Mouse (Mus musculus) forebrain, embryonic 12.5 days (tissue): ENCODE data around the gene Slc1a6. TPM values are rescaled to one million over a fixed set of nuclear protein-coding genes. Genes with fewer than 3 reads are reported as not detected.
A peak's percentile ranks its signal among the peaks of the same experiment; 100 is the strongest.
"Not testable (repeated sequence)": the region's sequence is repeated elsewhere in the genome, so short reads cannot be mapped to it uniquely, and the experiment has no call there.

Experiments
- ATAC-seq: fragments of 200-750 bp; cut with Nextera tagmentation; 2 replicates; pipeline ENCODE4 v1.8.0; 2017; ENCODE audit warnings: moderate TSS enrichment; ENCODE audit not compliant: low FRiP score
- H3K27ac ChIP-seq: fragments of 300-500 bp; sonication (generic); 2 replicates; pipeline ENCODE4 v1.5.1; 2016; ENCODE audit warnings: mild to moderate bottlenecking
- H3K27me3 ChIP-seq: fragments of 300-500 bp; sonication (generic); 2 replicates; pipeline ENCODE4 v1.6.1; 2016; ENCODE audit warnings: mild to moderate bottlenecking
- H3K36me3 ChIP-seq: fragments of 300-500 bp; sonication (generic); replicated peaks from 2 replicates; pipeline ENCODE4 v1.6.1; 2016; ENCODE audit warnings: mild to moderate bottlenecking
- H3K4me1 ChIP-seq: fragments of 300-500 bp; sonication (generic); 2 replicates; pipeline ENCODE4 v1.6.1; 2016
- H3K4me2 ChIP-seq: fragments of 300-500 bp; sonication (generic); 2 replicates; pipeline ENCODE4 v1.6.1; 2016; ENCODE audit warnings: mild to moderate bottlenecking, moderate library complexity
- H3K4me3 ChIP-seq: fragments of 300-500 bp; sonication (generic); replicated peaks from 2 replicates; pipeline ENCODE4 v1.5.1; 2016; ENCODE audit warnings: mild to moderate bottlenecking
- H3K9ac ChIP-seq: fragments of 300-500 bp; sonication (generic); 2 replicates; pipeline ENCODE4 v1.6.1; 2016; ENCODE audit warnings: mild to moderate bottlenecking
- H3K9me3 ChIP-seq: fragments of 300-500 bp; sonication (generic); 2 replicates; pipeline ENCODE4 v1.6.1; 2016
- WGBS: fragments of 180-500 bp; shearing (Covaris S2); methylation state at CpG from one replicate; pipeline ENCODE4 v1.1.7; 2016; 5-methylcytosine and 5-hydroxymethylcytosine counted together
- polyA plus RNA-seq: library from polyadenylated mRNA; unstranded; fragments of >200 nt; fragmentation: Nextera tagmentation; extraction: Ambion mirVana; gene quantifications from 2 replicates; pipeline ENCODE4 v1.2.1, GENCODE M21; 2016

Slc1a6 gene
- polyA plus RNA-seq, 1 experiment from 2014 or later: 1.7 TPM

- 64% methylated on average over 9 of the region's 9 CpGs for WGBS
- ATAC-seq: 0 out of 2 replicates have a peak, but pooled peaks have one; percentile 2
- Histone ChIP-seq H3K27ac (no peak overlapping the region), H3K9ac (peak overlapping the region; percentile 78; the same call in 1 of the 2 replicates), H3K4me1 (peaks cover 13% of the 10 kb centered on the region), H3K9me3 (no peaks in the 10 kb centered on the region), H3K27me3 (no peaks in the 10 kb centered on the region), H3K4me3 (peak overlapping the region; percentile 67), H3K36me3 (no peaks in the 10 kb centered on the region), H3K4me2 (peak overlapping the region; percentile 98)
These were observed 769 bp upstream of the Slc1a6 start for GRCm38 (mm10) chr10:78779527-78779926.

DNA sequence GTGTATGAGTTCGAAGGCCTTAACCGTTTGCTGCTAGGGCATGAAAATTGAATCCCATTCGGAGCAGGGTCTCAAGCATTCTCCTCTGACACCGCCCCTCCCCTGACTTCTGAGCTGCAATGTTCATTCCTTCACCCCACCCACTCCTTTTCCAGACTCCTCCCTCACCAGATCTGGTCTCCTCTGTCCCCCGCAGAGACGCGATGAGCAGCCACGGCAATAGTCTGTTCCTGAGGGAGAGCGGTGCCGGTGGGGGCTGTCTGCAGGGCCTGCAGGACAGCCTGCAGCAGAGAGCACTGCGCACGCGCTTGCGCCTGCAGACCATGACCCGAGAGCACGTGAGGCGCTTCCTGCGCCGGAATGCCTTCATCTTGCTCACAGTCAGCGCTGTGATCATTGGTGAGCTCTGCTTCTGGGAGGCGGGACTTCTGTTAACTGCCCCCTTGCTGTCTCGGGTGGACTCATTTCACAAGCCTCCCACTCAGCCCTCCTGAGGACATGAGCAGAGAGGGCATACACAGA, 7.3 kb downstream of the Slc1a6 start:
- Histone ChIP-seq H3K4me1 (peaks cover 4% of the 10 kb centered on the region; the same call in 1 of the 2 replicates), H3K36me3 (no peaks in the 10 kb centered on the region), H3K9me3 (no peaks in the 10 kb centered on the region), H3K27me3 (no peaks in the 10 kb centered on the region), H3K4me3 (peak overlapping the region; percentile 38), H3K4me2 (peak overlapping the region; percentile 55), H3K9ac (peak overlapping the region; percentile 55), H3K27ac (peak overlapping the region; percentile 48; the same call in 1 of the 2 replicates)
- ATAC-seq: peak; percentile 94
- WGBS: 4% methylated on average over 22 of the region's 22 CpGs

DNA sequence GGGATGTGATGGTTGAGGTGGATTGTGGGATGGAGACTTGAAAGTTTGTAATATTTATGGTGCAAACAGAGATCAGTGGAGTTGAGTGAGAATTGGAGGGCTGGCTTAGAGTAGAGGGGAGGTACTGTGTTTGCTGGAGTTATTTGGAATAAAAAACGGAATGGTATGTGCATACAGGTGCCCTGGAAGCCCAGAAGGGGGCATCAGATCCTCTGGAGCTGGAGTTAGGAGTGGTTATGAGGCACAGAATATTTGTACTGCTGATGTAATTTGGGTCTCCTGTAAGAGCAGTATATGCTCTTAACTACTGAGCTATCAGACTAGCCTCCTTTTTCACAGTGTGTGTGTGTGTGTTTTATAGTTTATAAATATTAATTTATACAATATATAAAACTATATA, 10.3 kb downstream of the Slc1a6 start:
- Histone ChIP-seq H3K9me3 (no peaks in the 10 kb centered on the region), H3K4me1 (peaks cover 4% of the 10 kb centered on the region; the same call in 1 of the 2 replicates), H3K4me3 (no peak overlapping the region), H3K4me2 (no peak overlapping the region), H3K27me3 (no peaks in the 10 kb centered on the region), H3K9ac (no peak overlapping the region), H3K27ac (no peak overlapping the region), H3K36me3 (no peaks in the 10 kb centered on the region)
- no peak for ATAC-seq
- 28% methylated on average over 1 of the region's 1 CpGs for WGBS

DNA sequence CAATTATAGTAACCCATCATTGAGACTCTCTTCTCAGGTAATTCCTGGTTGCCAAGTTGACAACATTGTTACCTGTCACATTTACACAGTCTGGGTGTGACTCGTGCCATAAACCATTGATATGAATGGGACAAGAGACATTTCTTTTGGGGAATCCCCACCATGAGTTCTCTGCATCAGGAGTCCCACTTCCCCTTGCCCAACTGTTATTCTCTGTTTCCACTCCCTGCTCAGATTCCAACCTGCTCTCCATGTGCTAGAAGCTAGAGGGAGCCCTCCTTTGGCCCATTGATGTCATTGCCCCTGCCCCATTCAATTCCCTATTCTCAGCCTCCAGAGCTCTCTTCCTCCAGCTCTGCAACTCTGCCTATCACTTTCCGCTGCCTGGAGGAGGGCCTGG, 21.2 kb downstream of the Slc1a6 start:
- H3K27ac ChIP-seq: no peak overlapping the region
- WGBS: 79% methylated on average over 2 of the region's 2 CpGs

GRCm38 (mm10) chr10:78812358-78813060, 32.2 kb downstream of the Slc1a6 start:
- Histone ChIP-seq H3K4me3 (no peak overlapping the region), H3K27me3 (no peaks in the 10 kb centered on the region), H3K4me2 (no peak overlapping the region), H3K9me3 (no peaks in the 10 kb centered on the region), H3K4me1 (peaks cover 3% of the 10 kb centered on the region; the same call in 1 of the 2 replicates), H3K9ac (no peak overlapping the region), H3K36me3 (no peaks in the 10 kb centered on the region), H3K27ac (no peak overlapping the region)
- peak; percentile 86; the same call in 1 of the 2 replicates for ATAC-seq
- WGBS: 59% methylated on average over 6 of the region's 6 CpGs

More for the DNA sequence above, 21.2 kb downstream of the Slc1a6 start:
- ATAC-seq: no peak
- no peaks in the 10 kb centered on the region for H3K4me1 ChIP-seq
- no peaks in the 10 kb centered on the region for H3K27me3 ChIP-seq
- no peaks in the 10 kb centered on the region for H3K9me3 ChIP-seq
- H3K4me3 ChIP-seq: no peak overlapping the region
- H3K4me2 ChIP-seq: no peak overlapping the region
- H3K9ac ChIP-seq: no peak overlapping the region
- no peaks in the 10 kb centered on the region for H3K36me3 ChIP-seq

GRCm38 (mm10) chr10:78840456-78840855, 60.2 kb downstream of the Slc1a6 start:
- not testable (repeated sequence) for H3K9me3 ChIP-seq, H3K9ac ChIP-seq, ATAC-seq, H3K36me3 ChIP-seq, H3K27me3 ChIP-seq, H3K4me1 ChIP-seq, H3K4me3 ChIP-seq, H3K4me2 ChIP-seq, H3K27ac ChIP-seq
- WGBS: 92% methylated on average over 12 of the region's 12 CpGs

DNA sequence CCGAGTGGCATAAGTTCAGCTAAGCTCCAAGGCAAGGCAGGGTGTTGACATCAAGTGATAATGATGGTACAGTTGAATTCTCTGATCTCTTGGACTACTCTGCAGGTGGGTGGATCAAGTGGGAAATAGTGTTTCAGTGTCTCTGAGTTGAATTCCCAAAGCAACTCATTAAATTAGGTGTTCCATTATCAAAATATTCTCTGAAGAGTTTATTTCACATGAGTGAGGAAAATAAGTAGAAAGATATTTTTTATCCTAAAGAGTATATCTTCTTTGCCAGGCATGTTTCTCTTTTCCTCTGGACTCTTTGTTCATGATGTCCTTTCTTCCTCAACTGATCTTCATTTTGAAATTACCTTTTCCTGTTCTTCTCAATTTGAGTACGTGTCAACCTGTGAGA, 71.8 kb downstream of the Slc1a6 start, which contains the start of gene Olfr1356:
Gene Olfr1356 (minus strand): TSS at position 101 of the 400 bp plus-strand sequence.
- no peaks in the 10 kb centered on the region for H3K4me1 ChIP-seq
- H3K4me3 ChIP-seq: no peak within 1 kb of the TSS
- 75% methylated on average over 2 of the region's 2 CpGs for WGBS
- H3K9me3 ChIP-seq: no peaks in the 10 kb centered on the region
- no peaks in the 10 kb centered on the region for H3K36me3 ChIP-seq
- no peak within 1 kb of the TSS for H3K9ac ChIP-seq
- ATAC-seq: no peak
- no peaks in the 10 kb centered on the region for H3K27me3 ChIP-seq
- H3K4me2 ChIP-seq: no peak within 1 kb of the TSS
- no peak within 1 kb of the TSS for H3K27ac ChIP-seq

Other genes starting within 250 kb of the Slc1a6 start
- 39.0 and 39.3 TPM in 2 replicates for gene Ilvbl, start 206.2 kb upstream of the Slc1a6 start, polyA plus RNA-seq
- gene Syde1, start 188.5 kb upstream of the Slc1a6 start, polyA plus RNA-seq: 8.3 and 8.5 TPM in 2 replicates
- not detected in 2 replicates for gene Olfr1357, start 162.4 kb upstream of the Slc1a6 start, polyA plus RNA-seq
- gene Casp14, start 62.2 kb upstream of the Slc1a6 start, polyA plus RNA-seq: not detected in 2 replicates
- 0.13 and 0.44 TPM in 2 replicates for gene Ccdc105, start 27.4 kb upstream of the Slc1a6 start, polyA plus RNA-seq
- gene Olfr1356, start 71.7 kb downstream of the Slc1a6 start, polyA plus RNA-seq: not detected in 2 replicates
- not detected in 2 replicates for gene Olfr1355, start 95.0 kb downstream of the Slc1a6 start, polyA plus RNA-seq
- gene Olfr1354, start 132.7 kb downstream of the Slc1a6 start, polyA plus RNA-seq: 0.12 TPM in 1 of 2 replicates, not detected in the other
- not detected in 2 replicates for gene Olfr8, start 170.1 kb downstream of the Slc1a6 start, polyA plus RNA-seq
- not detected in 2 replicates for gene Olfr1353, start 182.8 kb downstream of the Slc1a6 start, polyA plus RNA-seq
- gene Olfr1352, start 200.6 kb downstream of the Slc1a6 start, polyA plus RNA-seq: not detected in 2 replicates
- not detected in 2 replicates for gene Olfr1351, start 232.0 kb downstream of the Slc1a6 start, polyA plus RNA-seq
- gene Olfr57, start 248.2 kb downstream of the Slc1a6 start, polyA plus RNA-seq: 0.12 and 0.23 TPM in 2 replicates